8 mouse cellular contexts compared by ENCODE assay signal in genomic region chr5:125434347-125434746, GRCm38 (mm10). TPM values are rescaled to one million over a fixed set of nuclear protein-coding genes. Genes with fewer than 3 reads are reported as not detected.
A peak's percentile ranks its signal among the peaks of the same experiment; 100 is the strongest.
DNase-seq lines count a peak whose midpoint lies in the region; ATAC-seq and TF ChIP-seq lines count a peak whose summit lies in the region.
"Not testable (repeated sequence)": the region's sequence is repeated elsewhere in the genome, so short reads cannot be mapped to it uniquely, and the experiment has no call there.

No protein-coding gene starts in this region.

- not testable (repeated sequence) for H3K9ac ChIP-seq in CH12.LX (ENCODE audit: insufficient read depth, low read depth); forebrain, embryonic 12.5 days; heart, embryonic 15.5 days; intestine, postnatal 0 days (ENCODE audit: low read depth, low read length); neural tube, embryonic 14.5 days (replicated peaks; ENCODE audit: low read depth, low read length)

- H3K27me3 ChIP-seq in CH12.LX (replicated peaks); forebrain, embryonic 12.5 days; heart, embryonic 15.5 days; intestine, postnatal 0 days (replicated peaks; ENCODE audit: control insufficient read depth, insufficient read depth, low read length); megakaryocyte, embryonic 14.5 days (replicated peaks); neural tube, embryonic 14.5 days (ENCODE audit: control insufficient read depth, insufficient read depth, low read length): not testable (repeated sequence)

- peak; percentile 53 for DNase-seq in CH12.LX (ENCODE audit: extremely low read depth)
- DNase-seq in liver: peak; percentile 38

- TF ChIP-seq POLR2A in CH12.LX (IDR thresholded peaks at IDR 0.05; ENCODE audit: low read depth, low read length); bone marrow macrophage, adult 2 months (IDR thresholded peaks at IDR 0.05; ENCODE audit: borderline replicate concordance, low read depth, low read length): not testable (repeated sequence)

- ATAC-seq in forebrain, embryonic 12.5 days (ENCODE audit: low FRiP score); heart, embryonic 15.5 days (replicated peaks; ENCODE audit: insufficient number of reproducible peaks, insufficient read depth, low FRiP score, low read depth); intestine, postnatal 0 days: not testable (repeated sequence)
- peak; percentile 41; the same call in 1 of the 2 replicates for ATAC-seq in neural tube, embryonic 14.5 days (ENCODE audit: low read depth)

- TF ChIP-seq RAD21 in CH12.LX (IDR thresholded peaks at IDR 0.05; ENCODE audit: low read depth, low read length): peak; percentile 8

- H3K4me2 ChIP-seq in CH12.LX (ENCODE audit: insufficient read depth, low read depth, poor library complexity, severe bottlenecking); neural tube, embryonic 14.5 days (ENCODE audit: low read depth, low read length): not testable (repeated sequence)
- H3K4me2 ChIP-seq in forebrain, embryonic 12.5 days: peak overlapping the region; percentile 86
- H3K4me2 ChIP-seq in heart, embryonic 15.5 days: peak overlapping the region; percentile 87
- H3K4me2 ChIP-seq in intestine, postnatal 0 days (replicated peaks; ENCODE audit: low read depth): peak overlapping the region; percentile 99

- dilution Hi-C loops in CH12.LX (cut with MboI; ENCODE audit: extremely low pct_ligation_motif_present, extremely low pct_unique_long_range_greater_than_20kb, low sequenced_read_pairs): not testable (repeated sequence)

- 60% methylated on average over 15 of the region's 15 CpGs for WGBS in forebrain, embryonic 12.5 days
- WGBS in heart, embryonic 15.5 days: 54% methylated on average over 15 of the region's 15 CpGs
- WGBS in intestine, postnatal 0 days: 56% methylated on average over 15 of the region's 15 CpGs
- 57% methylated on average over 15 of the region's 15 CpGs for WGBS in neural tube, embryonic 14.5 days

- H3K9me3 ChIP-seq in CH12.LX (replicated peaks; ENCODE audit: low read length); forebrain, embryonic 12.5 days; heart, embryonic 15.5 days (replicated peaks); intestine, postnatal 0 days (ENCODE audit: control insufficient read depth); megakaryocyte, embryonic 14.5 days; neural tube, embryonic 14.5 days (ENCODE audit: control insufficient read depth, low read length): not testable (repeated sequence)

- peaks cover 5 to 11% of the 10 kb centered on the region in 2 experiments for H3K4me1 ChIP-seq in CH12.LX (ENCODE audit: control insufficient read depth in 1 of 2, insufficient read depth in 2 of 2)
- not testable (repeated sequence) for H3K4me1 ChIP-seq in bone marrow macrophage, adult 2 months (ENCODE audit: control insufficient read depth, insufficient read depth, low read length); intestine, postnatal 0 days (replicated peaks; ENCODE audit: control insufficient read depth, insufficient read depth, low read length); neural tube, embryonic 14.5 days (ENCODE audit: control insufficient read depth, insufficient read depth, low read length)
- peaks cover 12% of the 10 kb centered on the region for H3K4me1 ChIP-seq in forebrain, embryonic 12.5 days
- peaks cover 15% of the 10 kb centered on the region for H3K4me1 ChIP-seq in heart, embryonic 15.5 days (replicated peaks)
- H3K4me1 ChIP-seq in megakaryocyte, embryonic 14.5 days: peaks cover 50% of the 10 kb centered on the region

- not testable (repeated sequence) for H3K27ac ChIP-seq in CH12.LX (ENCODE audit: insufficient read depth, low read depth); forebrain, embryonic 12.5 days; neural tube, embryonic 14.5 days (ENCODE audit: low read depth, low read length)
- H3K27ac ChIP-seq in bone marrow macrophage, adult 2 months (ENCODE audit: insufficient read depth, low read depth, low read length): peak overlapping the region; percentile 48
- peak overlapping the region; percentile 62; the same call in 1 of the 2 replicates for H3K27ac ChIP-seq in heart, embryonic 15.5 days
- 0 out of 2 replicates have a peak overlapping the region, but pooled peaks have one; percentile 46 for H3K27ac ChIP-seq in intestine, postnatal 0 days (ENCODE audit: low read depth, low read length)

- peaks cover 15% of the 10 kb centered on the region for H3K79me2 ChIP-seq in CH12.LX (replicated peaks; ENCODE audit: control insufficient read depth, extremely low read depth, insufficient read depth, poor library complexity, severe bottlenecking)

- H3K4me3 ChIP-seq in CH12.LX (replicated peaks in 1 of 3; ENCODE audit: low read depth in 2 of 3, low read length in 2 of 3, poor library complexity in 1 of 3): peak overlapping the region in 2 of 3 experiments; percentile 7 to 89
- peak overlapping the region; percentile 18; the same call in 1 of the 2 replicates for H3K4me3 ChIP-seq in bone marrow macrophage, adult 2 months (ENCODE audit: insufficient read depth, low read length)
- H3K4me3 ChIP-seq in forebrain, embryonic 12.5 days (replicated peaks): peak overlapping the region; percentile 77
- peak overlapping the region; percentile 76 for H3K4me3 ChIP-seq in heart, embryonic 15.5 days
- H3K4me3 ChIP-seq in intestine, postnatal 0 days (ENCODE audit: low read depth, low read length): peak overlapping the region; percentile 79
- H3K4me3 ChIP-seq in megakaryocyte, embryonic 14.5 days (replicated peaks): peak overlapping the region; percentile 98
- H3K4me3 ChIP-seq in neural tube, embryonic 14.5 days (ENCODE audit: low read depth, low read length): peak overlapping the region; percentile 79; the same call in 1 of the 2 replicates

- TF ChIP-seq CTCF in CH12.LX (conservative IDR thresholded peaks at IDR 0.05 in 1 of 2, IDR thresholded peaks at IDR 0.05 in 1 of 2; ENCODE audit: low read depth in 2 of 2, low read length in 2 of 2): peak; percentile 14 to 44; a peak in 2 of 4 replicates
- TF ChIP-seq CTCF in bone marrow macrophage, adult 2 months (IDR thresholded peaks at IDR 0.05; ENCODE audit: low read depth, low read length): not testable (repeated sequence)
- TF ChIP-seq CTCF in intestine, postnatal 0 days (IDR thresholded peaks at IDR 0.05; ENCODE audit: low read depth): peak; percentile 45; the same call in 1 of the 2 replicates

- not testable (repeated sequence) for TF ChIP-seq EP300 in CH12.LX (IDR thresholded peaks at IDR 0.05; ENCODE audit: low read length)

- H3K36me3 ChIP-seq in CH12.LX (replicated peaks in 1 of 2; ENCODE audit: control insufficient read depth in 1 of 2, insufficient read depth in 1 of 2, low read length in 1 of 2): peaks cover 21 to 29% of the 10 kb centered on the region in 2 experiments
- H3K36me3 ChIP-seq in forebrain, embryonic 12.5 days (replicated peaks): peaks cover 26% of the 10 kb centered on the region
- peaks cover 21% of the 10 kb centered on the region for H3K36me3 ChIP-seq in heart, embryonic 15.5 days
- H3K36me3 ChIP-seq in intestine, postnatal 0 days (ENCODE audit: control insufficient read depth, insufficient read depth): peaks cover 24% of the 10 kb centered on the region
- peaks cover 24% of the 10 kb centered on the region for H3K36me3 ChIP-seq in megakaryocyte, embryonic 14.5 days (replicated peaks; ENCODE audit: low read length)
- H3K36me3 ChIP-seq in neural tube, embryonic 14.5 days (ENCODE audit: control insufficient read depth, insufficient read depth, low read length): peaks cover 17% of the 10 kb centered on the region

- in situ Hi-C loops in CH12.LX (cut with MboI; ENCODE audit: low pct_ligation_motif_present, low pct_unique_long_range_greater_than_20kb, low sequenced_read_pairs): not testable (repeated sequence)

RNA-seq across cellular contexts. Expression of gene Dhx37, which starts 0.4 kb away (rescaled TPM):
- 21.0 and 23.8 TPM in 2 replicates for total RNA-seq in CH12.LX (2012; rRNA removed)
- 22.7 and 26.0 TPM in 2 replicates for total RNA-seq in CH12.LX (2014; rRNA removed)
- polyA plus RNA-seq in CH12.LX (2012; ENCODE audit: insufficient read length, low read depth): 33.0 and 36.9 TPM in 2 replicates
- 13.1 and 18.4 TPM in 2 replicates for polyA plus RNA-seq in bone marrow macrophage, adult 2 months (2012; ENCODE audit: insufficient read depth, insufficient read length, missing spikeins)
- 16.5 and 17.1 TPM in 2 replicates for polyA plus RNA-seq in forebrain, embryonic 12.5 days (2016; fragmentation: Nextera tagmentation; extraction: Ambion mirVana)
- 7.0 and 10.4 TPM in 2 replicates for polyA plus RNA-seq in heart, embryonic 15.5 days (2015; fragmentation: Nextera tagmentation; extraction: Ambion mirVana)
- 2.5 and 3.2 TPM in 2 replicates for polyA plus RNA-seq in intestine, postnatal 0 days (2015; fragmentation: Nextera tagmentation; extraction: Ambion mirVana)
- polyA plus RNA-seq in megakaryocyte, embryonic 14.5 days (2012; ENCODE audit: insufficient read depth, low replicate concordance): 14.4 and 23.5 TPM in 2 replicates
- 8.5 and 8.6 TPM in 2 replicates for polyA plus RNA-seq in neural tube, embryonic 14.5 days (2014; fragmentation: Nextera tagmentation; extraction: Ambion mirVana)

RNA-seq across cellular contexts. Expression of gene Bri3bp, which starts 7.0 kb away (rescaled TPM):
- total RNA-seq in CH12.LX (2012; rRNA removed) (48.4 and 49.6 TPM in 2 replicates), CH12.LX (2014; rRNA removed) (30.1 and 37.7 TPM in 2 replicates)
- 147 and 164 TPM in 2 replicates for polyA plus RNA-seq in CH12.LX (2012; ENCODE audit: insufficient read length, low read depth)
- polyA plus RNA-seq in bone marrow macrophage, adult 2 months (2012; ENCODE audit: insufficient read depth, insufficient read length, missing spikeins): 11.6 and 11.8 TPM in 2 replicates
- polyA plus RNA-seq in forebrain, embryonic 12.5 days (2016; fragmentation: Nextera tagmentation; extraction: Ambion mirVana): 37.4 and 43.0 TPM in 2 replicates
- 36.5 and 40.7 TPM in 2 replicates for polyA plus RNA-seq in heart, embryonic 15.5 days (2015; fragmentation: Nextera tagmentation; extraction: Ambion mirVana)
- polyA plus RNA-seq in intestine, postnatal 0 days (2015; fragmentation: Nextera tagmentation; extraction: Ambion mirVana): 35.7 and 42.8 TPM in 2 replicates
- polyA plus RNA-seq in megakaryocyte, embryonic 14.5 days (2012; ENCODE audit: insufficient read depth, low replicate concordance): 36.3 and 36.5 TPM in 2 replicates
- 34.5 and 40.5 TPM in 2 replicates for polyA plus RNA-seq in neural tube, embryonic 14.5 days (2014; fragmentation: Nextera tagmentation; extraction: Ambion mirVana)

RNA-seq across cellular contexts. Expression of gene Aacs, which starts 41.3 kb away (rescaled TPM):
- 21.3 and 24.9 TPM in 2 replicates for total RNA-seq in CH12.LX (2012; rRNA removed)
- 34.5 and 48.8 TPM in 2 replicates for total RNA-seq in CH12.LX (2014; rRNA removed)
- 39.8 and 58.3 TPM in 2 replicates for polyA plus RNA-seq in CH12.LX (2012; ENCODE audit: insufficient read length, low read depth)
- 10.3 and 19.0 TPM in 2 replicates for polyA plus RNA-seq in bone marrow macrophage, adult 2 months (2012; ENCODE audit: insufficient read depth, insufficient read length, missing spikeins)
- polyA plus RNA-seq in forebrain, embryonic 12.5 days (2016; fragmentation: Nextera tagmentation; extraction: Ambion mirVana): 54.8 and 62.3 TPM in 2 replicates
- polyA plus RNA-seq in heart, embryonic 15.5 days (2015; fragmentation: Nextera tagmentation; extraction: Ambion mirVana): 9.8 and 18.4 TPM in 2 replicates
- polyA plus RNA-seq in intestine, postnatal 0 days (2015; fragmentation: Nextera tagmentation; extraction: Ambion mirVana): 13.7 and 14.0 TPM in 2 replicates
- 55.1 and 59.7 TPM in 2 replicates for polyA plus RNA-seq in megakaryocyte, embryonic 14.5 days (2012; ENCODE audit: insufficient read depth, low replicate concordance)
- 78.9 and 79.8 TPM in 2 replicates for polyA plus RNA-seq in neural tube, embryonic 14.5 days (2014; fragmentation: Nextera tagmentation; extraction: Ambion mirVana)

RNA-seq across cellular contexts. Expression of gene Ubc, which starts 44.3 kb away (rescaled TPM):
- 466 and 486 TPM in 2 replicates for total RNA-seq in CH12.LX (2012; rRNA removed)
- total RNA-seq in CH12.LX (2014; rRNA removed): 650 and 656 TPM in 2 replicates
- 687 and 803 TPM in 2 replicates for polyA plus RNA-seq in CH12.LX (2012; ENCODE audit: insufficient read length, low read depth)
- 808 and 810 TPM in 2 replicates for polyA plus RNA-seq in bone marrow macrophage, adult 2 months (2012; ENCODE audit: insufficient read depth, insufficient read length, missing spikeins)
- polyA plus RNA-seq in forebrain, embryonic 12.5 days (2016; fragmentation: Nextera tagmentation; extraction: Ambion mirVana): 1,113 and 1,114 TPM in 2 replicates
- 782 and 963 TPM in 2 replicates for polyA plus RNA-seq in heart, embryonic 15.5 days (2015; fragmentation: Nextera tagmentation; extraction: Ambion mirVana)
- 345 and 371 TPM in 2 replicates for polyA plus RNA-seq in intestine, postnatal 0 days (2015; fragmentation: Nextera tagmentation; extraction: Ambion mirVana)
- polyA plus RNA-seq in megakaryocyte, embryonic 14.5 days (2012; ENCODE audit: insufficient read depth, low replicate concordance): 71.3 and 127 TPM in 2 replicates
- 1,368 and 1,388 TPM in 2 replicates for polyA plus RNA-seq in neural tube, embryonic 14.5 days (2014; fragmentation: Nextera tagmentation; extraction: Ambion mirVana)

RNA-seq across cellular contexts. Expression of gene Gm10382, which starts 45.2 kb away (rescaled TPM):
- total RNA-seq in CH12.LX (2012; rRNA removed) (0.59 and 0.80 TPM in 2 replicates), CH12.LX (2014; rRNA removed) (not detected in 2 replicates)
- polyA plus RNA-seq in CH12.LX (2012; ENCODE audit: insufficient read length, low read depth): 0.87 and 1.1 TPM in 2 replicates
- polyA plus RNA-seq in bone marrow macrophage, adult 2 months (2012; ENCODE audit: insufficient read depth, insufficient read length, missing spikeins): not detected in 2 replicates
- polyA plus RNA-seq in forebrain, embryonic 12.5 days (2016; fragmentation: Nextera tagmentation; extraction: Ambion mirVana): 0.91 and 0.97 TPM in 2 replicates
- polyA plus RNA-seq in heart, embryonic 15.5 days (2015; fragmentation: Nextera tagmentation; extraction: Ambion mirVana): 0.30 and 0.48 TPM in 2 replicates
- 0.16 and 0.24 TPM in 2 replicates for polyA plus RNA-seq in intestine, postnatal 0 days (2015; fragmentation: Nextera tagmentation; extraction: Ambion mirVana)
- 0.53 and 1.9 TPM in 2 replicates for polyA plus RNA-seq in megakaryocyte, embryonic 14.5 days (2012; ENCODE audit: insufficient read depth, low replicate concordance)
- polyA plus RNA-seq in neural tube, embryonic 14.5 days (2014; fragmentation: Nextera tagmentation; extraction: Ambion mirVana): 0.28 and 0.50 TPM in 2 replicates

Comparison
In these comparisons a context has a peak if more than half of its experiments do, and no peak if none do; other contexts are left out.
1. H3K4me3 ChIP-seq: peak in every context shown above with its lines; median percentile 98 in megakaryocyte, embryonic 14.5 days; 79 in intestine, postnatal 0 days; 79 in neural tube, embryonic 14.5 days; 77 in forebrain, embryonic 12.5 days; 76 in heart, embryonic 15.5 days; 48 in CH12.LX; 18 in bone marrow macrophage, adult 2 months.